Mouse (Mus musculus): Measurements from ENCODE around the gene Klhdc1. TPM values are rescaled to one million over a fixed set of nuclear protein-coding genes. Genes with fewer than 3 reads are reported as not detected.

Gene Klhdc1
- total and polyA plus RNA-seq, 2 experiments from 2014 or later = 9.7 to 19.1 TPM

DNA sequence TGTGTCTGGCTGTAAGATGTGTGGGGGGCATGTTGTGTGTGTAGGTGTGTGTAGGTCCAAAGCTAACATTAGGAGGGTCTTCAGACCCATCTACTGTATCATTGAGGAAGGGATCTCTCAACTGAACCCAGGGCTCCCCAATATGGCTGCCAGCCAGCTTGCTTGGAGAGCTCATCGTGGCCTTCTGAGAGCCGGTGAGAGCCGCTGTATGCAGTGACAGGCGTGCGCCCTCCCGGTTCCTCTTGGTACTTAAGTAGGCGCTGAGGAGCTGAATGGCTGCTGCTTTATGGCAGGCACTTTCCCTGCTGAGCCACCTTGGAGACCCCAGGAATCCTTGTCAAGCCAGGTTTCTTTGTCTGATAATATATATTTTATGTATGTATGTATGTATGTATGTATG is 65.4 kb downstream of the Klhdc1 start:
- ATAC-seq (ENCODE audit: insufficient read depth, low read depth) (no peak), DNase-seq (ENCODE audit: low spot score) (no peak)
- no peaks in the 10 kb centered on the region for H3K9me3 ChIP-seq (replicated peaks; ENCODE audit: control insufficient read depth, low read length)
- WGBS = 87% methylated on average over 7 of the region's 7 CpGs
- no peak overlapping the region for H3K9ac ChIP-seq (replicated peaks; ENCODE audit: low read depth, low read length)
- TF ChIP-seq EP300 (IDR thresholded peaks at IDR 0.05; ENCODE audit: low read depth) = no peak
- no peak for TF ChIP-seq CTCF (IDR thresholded peaks at IDR 0.05; ENCODE audit: low read depth)
- H3K4me1 ChIP-seq (ENCODE audit: control insufficient read depth, insufficient read depth) = no peaks in the 10 kb centered on the region
- H3K4me3 ChIP-seq (ENCODE audit: low read depth, low read length) = no peak overlapping the region
- H3K27me3 ChIP-seq (ENCODE audit: control insufficient read depth, insufficient read depth, low read length) = no peaks in the 10 kb centered on the region
- peaks cover 89% of the 10 kb centered on the region for H3K36me3 ChIP-seq (replicated peaks; ENCODE audit: control insufficient read depth, insufficient read depth, low read length)
- H3K4me2 ChIP-seq (ENCODE audit: low read depth, low read length) = no peak overlapping the region
- no peak overlapping the region for H3K27ac ChIP-seq (ENCODE audit: low read depth)

DNA sequence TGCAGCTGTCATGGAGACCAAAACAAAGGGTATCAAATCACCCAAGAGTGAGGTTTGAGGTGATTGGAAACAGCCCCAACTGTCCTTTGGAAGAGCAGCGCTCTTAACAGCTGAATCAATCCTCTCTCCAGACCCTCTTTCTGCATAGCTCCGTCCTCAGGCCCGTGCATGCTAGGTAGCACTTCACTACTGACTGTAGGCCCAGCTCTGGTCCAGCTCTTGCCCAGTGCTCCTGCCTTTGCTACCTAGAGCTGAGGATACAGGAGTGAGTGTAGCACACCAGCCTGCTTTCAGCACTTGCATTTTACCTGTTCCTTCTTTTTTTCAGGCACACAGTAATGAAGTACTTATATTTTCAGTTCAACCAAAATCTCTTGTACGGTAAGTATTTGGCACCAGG is 68.7 kb downstream of the Klhdc1 start:
- Histone ChIP-seq H3K4me3 (ENCODE audit: low read depth, low read length) (no peak overlapping the region), H3K36me3 (replicated peaks; ENCODE audit: control insufficient read depth, insufficient read depth, low read length) (peaks cover 92% of the 10 kb centered on the region), H3K27ac (ENCODE audit: low read depth) (no peak overlapping the region), H3K4me2 (ENCODE audit: low read depth, low read length) (no peak overlapping the region), H3K9ac (replicated peaks; ENCODE audit: low read depth, low read length) (no peak overlapping the region), H3K9me3 (replicated peaks; ENCODE audit: control insufficient read depth, low read length) (no peaks in the 10 kb centered on the region), H3K4me1 (ENCODE audit: control insufficient read depth, insufficient read depth) (no peaks in the 10 kb centered on the region), H3K27me3 (ENCODE audit: control insufficient read depth, insufficient read depth, low read length) (no peaks in the 10 kb centered on the region)
- no peak for TF ChIP-seq EP300 (IDR thresholded peaks at IDR 0.05; ENCODE audit: low read depth)
- no peak for TF ChIP-seq CTCF (IDR thresholded peaks at IDR 0.05; ENCODE audit: low read depth)
- 97% methylated on average over 4 of the region's 4 CpGs for WGBS
- ATAC-seq (ENCODE audit: insufficient read depth, low read depth) (no peak), DNase-seq (ENCODE audit: low spot score) (peak; percentile 0)

DNA sequence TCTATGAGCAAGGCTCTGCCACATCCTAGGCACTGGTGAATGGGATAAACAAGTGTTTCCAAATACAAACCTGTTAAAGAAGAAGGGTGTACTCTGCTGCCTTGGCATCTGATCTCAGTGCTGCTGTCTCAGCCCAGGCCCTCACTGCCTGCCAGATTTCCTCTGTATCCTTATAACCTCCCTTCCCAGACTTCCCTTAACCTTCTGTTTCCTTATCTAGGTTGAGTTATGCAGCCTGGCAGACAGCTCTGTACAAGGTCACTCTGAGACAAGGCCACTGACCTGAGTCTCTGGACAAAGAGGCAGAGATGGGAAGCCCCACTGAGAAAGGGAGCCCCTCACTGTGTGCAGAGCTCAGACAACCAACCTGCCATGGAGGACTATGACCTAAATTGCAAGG is 77.5 kb downstream of the Klhdc1 start:
- no peaks in the 10 kb centered on the region for H3K27me3 ChIP-seq (ENCODE audit: control insufficient read depth, insufficient read depth, low read length)
- peaks cover 77% of the 10 kb centered on the region for H3K36me3 ChIP-seq (replicated peaks; ENCODE audit: control insufficient read depth, insufficient read depth, low read length)
- H3K4me3 ChIP-seq (ENCODE audit: low read depth, low read length) = no peak overlapping the region
- peaks cover 17% of the 10 kb centered on the region for H3K4me1 ChIP-seq (ENCODE audit: control insufficient read depth, insufficient read depth)
- TF ChIP-seq CTCF (IDR thresholded peaks at IDR 0.05; ENCODE audit: low read depth) (no peak), EP300 (IDR thresholded peaks at IDR 0.05; ENCODE audit: low read depth) (no peak)
- H3K9me3 ChIP-seq (replicated peaks; ENCODE audit: control insufficient read depth, low read length) = no peaks in the 10 kb centered on the region
- no peak overlapping the region for H3K9ac ChIP-seq (replicated peaks; ENCODE audit: low read depth, low read length)
- peak; percentile 37 for DNase-seq (ENCODE audit: low spot score)
- ATAC-seq (ENCODE audit: insufficient read depth, low read depth) = peak; percentile 76
- H3K27ac ChIP-seq (ENCODE audit: low read depth) = peak overlapping the region; percentile 59
- no peak overlapping the region for H3K4me2 ChIP-seq (ENCODE audit: low read depth, low read length)

DNA sequence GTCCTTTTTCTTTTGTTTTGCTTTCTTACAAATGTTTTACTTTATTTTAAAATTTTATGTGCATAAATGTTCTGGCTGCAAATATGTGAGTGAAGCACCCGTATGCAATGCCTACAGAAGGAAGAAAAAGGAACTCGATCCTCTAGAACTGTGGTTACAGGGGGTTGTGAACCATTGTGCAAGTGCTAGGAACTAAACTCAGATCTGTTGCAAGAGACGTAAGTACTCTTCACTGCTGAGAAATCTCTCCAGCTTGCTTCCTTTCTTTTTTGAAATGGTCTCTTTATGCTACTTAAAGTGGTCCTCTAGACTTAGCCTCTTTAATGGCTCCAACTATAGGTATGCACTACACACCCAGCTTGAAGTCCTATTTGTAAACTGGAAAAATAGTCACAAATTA is 90.2 kb downstream of the Klhdc1 start:
- 90% methylated on average over 3 of the region's 3 CpGs for WGBS
- no peak for DNase-seq (ENCODE audit: low spot score)
- no peak overlapping the region for H3K27ac ChIP-seq (ENCODE audit: low read depth)

DNA sequence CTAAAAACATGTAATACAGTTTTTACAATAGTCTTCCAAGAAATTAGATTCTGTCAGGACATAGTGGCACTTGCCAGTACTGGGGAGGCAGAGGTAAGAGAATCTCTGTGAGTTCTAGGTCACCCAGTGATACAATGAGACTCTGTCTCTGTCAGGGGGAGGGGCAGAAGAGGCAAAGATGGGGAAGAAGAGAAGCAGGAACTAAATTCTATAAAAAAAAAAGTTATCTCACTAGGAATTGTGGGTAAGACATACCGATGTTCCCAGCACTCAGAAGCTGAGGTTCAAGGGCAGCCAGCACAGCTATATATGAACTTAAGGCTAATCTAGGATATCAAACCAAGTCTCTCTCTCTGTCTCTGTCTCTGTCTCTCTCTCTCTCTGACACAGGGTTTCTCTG is 91.2 kb downstream of the Klhdc1 start:
- ATAC-seq (ENCODE audit: insufficient read depth, low read depth) (no peak), DNase-seq (ENCODE audit: low spot score) (no peak)
- Histone ChIP-seq H3K4me3 (ENCODE audit: low read depth, low read length) (no peak overlapping the region), H3K4me1 (ENCODE audit: control insufficient read depth, insufficient read depth) (no peaks in the 10 kb centered on the region), H3K9ac (replicated peaks; ENCODE audit: low read depth, low read length) (no peak overlapping the region), H3K36me3 (replicated peaks; ENCODE audit: control insufficient read depth, insufficient read depth, low read length) (peaks cover 68% of the 10 kb centered on the region), H3K4me2 (ENCODE audit: low read depth, low read length) (no peak overlapping the region), H3K27me3 (ENCODE audit: control insufficient read depth, insufficient read depth, low read length) (no peaks in the 10 kb centered on the region), H3K9me3 (replicated peaks; ENCODE audit: control insufficient read depth, low read length) (no peaks in the 10 kb centered on the region), H3K27ac (ENCODE audit: low read depth) (no peak overlapping the region)
- 68% methylated on average over 1 of the region's 1 CpGs for WGBS
- no peak for TF ChIP-seq EP300 (IDR thresholded peaks at IDR 0.05; ENCODE audit: low read depth)
- no peak for TF ChIP-seq CTCF (IDR thresholded peaks at IDR 0.05; ENCODE audit: low read depth)

More for the DNA sequence above, 90.2 kb downstream of the Klhdc1 start:
- no peak overlapping the region for H3K9ac ChIP-seq (replicated peaks; ENCODE audit: low read depth, low read length)
- no peak for ATAC-seq (ENCODE audit: insufficient read depth, low read depth)
- no peaks in the 10 kb centered on the region for H3K27me3 ChIP-seq (ENCODE audit: control insufficient read depth, insufficient read depth, low read length)
- TF ChIP-seq EP300 (IDR thresholded peaks at IDR 0.05; ENCODE audit: low read depth) (no peak), CTCF (IDR thresholded peaks at IDR 0.05; ENCODE audit: low read depth) (no peak)
- peaks cover 65% of the 10 kb centered on the region for H3K36me3 ChIP-seq (replicated peaks; ENCODE audit: control insufficient read depth, insufficient read depth, low read length)
- H3K4me2 ChIP-seq (ENCODE audit: low read depth, low read length) = no peak overlapping the region
- no peaks in the 10 kb centered on the region for H3K9me3 ChIP-seq (replicated peaks; ENCODE audit: control insufficient read depth, low read length)
- no peaks in the 10 kb centered on the region for H3K4me1 ChIP-seq (ENCODE audit: control insufficient read depth, insufficient read depth)
- no peak overlapping the region for H3K4me3 ChIP-seq (ENCODE audit: low read depth, low read length)

DNA sequence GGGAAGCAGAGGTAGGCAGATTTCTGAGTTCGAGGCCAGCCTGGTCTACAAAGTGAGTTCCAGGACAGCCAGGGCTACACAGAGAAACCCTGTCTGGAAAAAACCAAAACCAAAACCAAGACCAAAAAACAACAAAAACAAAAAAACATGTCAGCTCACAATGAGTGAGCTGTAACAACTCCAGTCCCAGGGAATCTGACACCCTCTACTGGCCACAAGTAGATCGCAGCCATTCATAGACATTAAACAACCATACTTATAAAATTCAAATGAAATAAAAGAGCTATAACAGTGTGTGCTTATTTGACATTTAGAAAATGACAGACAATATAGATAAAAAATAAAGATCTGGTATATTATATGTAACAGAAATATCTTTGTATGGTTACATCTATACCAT is 92.6 kb downstream of the Klhdc1 start:
- Histone ChIP-seq H3K36me3 (replicated peaks; ENCODE audit: control insufficient read depth, insufficient read depth, low read length) (peaks cover 71% of the 10 kb centered on the region), H3K27me3 (ENCODE audit: control insufficient read depth, insufficient read depth, low read length) (no peaks in the 10 kb centered on the region), H3K9ac (replicated peaks; ENCODE audit: low read depth, low read length) (no peak overlapping the region), H3K4me3 (ENCODE audit: low read depth, low read length) (no peak overlapping the region), H3K4me2 (ENCODE audit: low read depth, low read length) (no peak overlapping the region), H3K27ac (ENCODE audit: low read depth) (no peak overlapping the region), H3K9me3 (replicated peaks; ENCODE audit: control insufficient read depth, low read length) (no peaks in the 10 kb centered on the region), H3K4me1 (ENCODE audit: control insufficient read depth, insufficient read depth) (no peaks in the 10 kb centered on the region)
- DNase-seq (ENCODE audit: low spot score) (peak; percentile 29), ATAC-seq (ENCODE audit: insufficient read depth, low read depth) (no peak)
- TF ChIP-seq EP300 (IDR thresholded peaks at IDR 0.05; ENCODE audit: low read depth) (no peak), CTCF (IDR thresholded peaks at IDR 0.05; ENCODE audit: low read depth) (peak; percentile 59)
- WGBS = 83% methylated on average over 2 of the region's 2 CpGs

Other genes with a start within 250 kb of the Klhdc1 start
- gene Rps29, start 82.0 kb upstream of the Klhdc1 start, total RNA-seq (2014; rRNA removed; ENCODE audit: low replicate concordance) = 67.6 and 219 TPM in 2 replicates
- gene Rps29, start 82.0 kb upstream of the Klhdc1 start, polyA plus RNA-seq (2015; fragmentation: Nextera tagmentation; extraction: Ambion mirVana) = 1,581 and 1,638 TPM in 2 replicates
- 3.9 TPM in 1 of 2 replicates, not detected in the other for gene Lrr1, start 72.4 kb upstream of the Klhdc1 start, total RNA-seq (2014; rRNA removed; ENCODE audit: low replicate concordance)
- 4.0 and 5.1 TPM in 2 replicates for gene Lrr1, start 72.4 kb upstream of the Klhdc1 start, polyA plus RNA-seq (2015; fragmentation: Nextera tagmentation; extraction: Ambion mirVana)
- gene Rpl36al, start 57.1 kb upstream of the Klhdc1 start, total RNA-seq (2014; rRNA removed; ENCODE audit: low replicate concordance) = 57.0 and 86.3 TPM in 2 replicates
- gene Rpl36al, start 57.1 kb upstream of the Klhdc1 start, polyA plus RNA-seq (2015; fragmentation: Nextera tagmentation; extraction: Ambion mirVana) = 502 and 513 TPM in 2 replicates
- 43.1 and 55.0 TPM in 2 replicates for gene Mgat2, start 57.0 kb upstream of the Klhdc1 start, total RNA-seq (2014; rRNA removed; ENCODE audit: low replicate concordance)
- 28.2 and 29.9 TPM in 2 replicates for gene Mgat2, start 57.0 kb upstream of the Klhdc1 start, polyA plus RNA-seq (2015; fragmentation: Nextera tagmentation; extraction: Ambion mirVana)
- gene Gm49383, start 44.1 kb upstream of the Klhdc1 start, total RNA-seq (2014; rRNA removed; ENCODE audit: low replicate concordance) = 6.3 and 13.1 TPM in 2 replicates
- 7.9 and 8.6 TPM in 2 replicates for gene Gm49383, start 44.1 kb upstream of the Klhdc1 start, polyA plus RNA-seq (2015; fragmentation: Nextera tagmentation; extraction: Ambion mirVana)
- gene Dnaaf2, start 42.7 kb upstream of the Klhdc1 start, total RNA-seq (2014; rRNA removed; ENCODE audit: low replicate concordance) = 1.8 and 3.7 TPM in 2 replicates
- 3.8 and 4.8 TPM in 2 replicates for gene Dnaaf2, start 42.7 kb upstream of the Klhdc1 start, polyA plus RNA-seq (2015; fragmentation: Nextera tagmentation; extraction: Ambion mirVana)
- 0.46 and 7.1 TPM in 2 replicates for gene Gm49384, start 36.9 kb upstream of the Klhdc1 start, total RNA-seq (2014; rRNA removed; ENCODE audit: low replicate concordance)
- gene Gm49384, start 36.9 kb upstream of the Klhdc1 start, polyA plus RNA-seq (2015; fragmentation: Nextera tagmentation; extraction: Ambion mirVana) = 5.5 and 6.1 TPM in 2 replicates
- gene Pole2, start 13.0 kb upstream of the Klhdc1 start, total RNA-seq (2014; rRNA removed; ENCODE audit: low replicate concordance) = 0.88 and 2.2 TPM in 2 replicates
- gene Pole2, start 13.0 kb upstream of the Klhdc1 start, polyA plus RNA-seq (2015; fragmentation: Nextera tagmentation; extraction: Ambion mirVana) = 5.0 and 5.2 TPM in 2 replicates
- gene Klhdc2, start 55.5 kb downstream of the Klhdc1 start, total RNA-seq (2014; rRNA removed; ENCODE audit: low replicate concordance) = 168 and 198 TPM in 2 replicates
- 128 and 134 TPM in 2 replicates for gene Klhdc2, start 55.5 kb downstream of the Klhdc1 start, polyA plus RNA-seq (2015; fragmentation: Nextera tagmentation; extraction: Ambion mirVana)
- 12.1 and 23.2 TPM in 2 replicates for gene Nemf, start 116.0 kb downstream of the Klhdc1 start, total RNA-seq (2014; rRNA removed; ENCODE audit: low replicate concordance)
- gene Nemf, start 116.0 kb downstream of the Klhdc1 start, polyA plus RNA-seq (2015; fragmentation: Nextera tagmentation; extraction: Ambion mirVana) = 45.7 and 45.9 TPM in 2 replicates
- gene Arf6, start 131.0 kb downstream of the Klhdc1 start, total RNA-seq (2014; rRNA removed; ENCODE audit: low replicate concordance) = 115 and 155 TPM in 2 replicates
- gene Arf6, start 131.0 kb downstream of the Klhdc1 start, polyA plus RNA-seq (2015; fragmentation: Nextera tagmentation; extraction: Ambion mirVana) = 32.4 and 35.6 TPM in 2 replicates
- gene Gm9887, start 131.3 kb downstream of the Klhdc1 start, total RNA-seq (2014; rRNA removed; ENCODE audit: low replicate concordance) = not detected in 2 replicates
- gene Gm9887, start 131.3 kb downstream of the Klhdc1 start, polyA plus RNA-seq (2015; fragmentation: Nextera tagmentation; extraction: Ambion mirVana) = 0.55 and 1.9 TPM in 2 replicates

All from heart, postnatal 0 days (tissue).